Mouse (Mus musculus) heart, embryonic 14.5 days (tissue): ENCODE measurements around the gene G2e3. TPM values are rescaled to one million over a fixed set of nuclear protein-coding genes. Genes with fewer than 3 reads are reported as not detected.

Experiments
- ATAC-seq: fragments of 200-750 bp; cut with Nextera tagmentation; 2 replicates; pipeline ENCODE4 v1.8.0; 2017; ENCODE audit warnings: low read depth, moderate TSS enrichment; ENCODE audit not compliant: insufficient number of reproducible peaks, insufficient read depth, low FRiP score
- H3K27ac ChIP-seq, 2 experiments: fragments of 200-500 bp in 1 of 2; fragments of 300-500 bp in 1 of 2; sonication (generic) in 1 of 2; replicated peaks in 1 of 2; 2 replicates each; pipeline ENCODE4 v1.5.1; 2012 to 2014; ENCODE audit warnings: low read depth in 2 of 2, low read length in 2 of 2, control low read depth in 1 of 2, mild to moderate bottlenecking in 1 of 2, mixed read lengths in 1 of 2; ENCODE audit not compliant: control insufficient read depth in 1 of 2, insufficient read depth in 1 of 2
- H3K27me3 ChIP-seq: fragments of 300-500 bp; sonication (generic); 2 replicates; pipeline ENCODE4 v1.6.1; 2014; ENCODE audit warnings: mild to moderate bottlenecking, low read length, control low read depth; ENCODE audit not compliant: control insufficient read depth, insufficient read depth
- H3K36me3 ChIP-seq: fragments of 300-500 bp; sonication (generic); 2 replicates; pipeline ENCODE4 v1.6.1; 2014; ENCODE audit warnings: mild to moderate bottlenecking, control low read depth, low read length, mixed read lengths; ENCODE audit not compliant: control insufficient read depth, insufficient read depth
- H3K4me1 ChIP-seq, 2 experiments: fragments of 200-500 bp in 1 of 2; fragments of 300-500 bp in 1 of 2; sonication (generic) in 1 of 2; 2 replicates each; pipeline ENCODE4 v1.6.1; 2012 to 2014; ENCODE audit warnings: low read length in 2 of 2, control low read depth in 1 of 2, mixed read lengths in 1 of 2; ENCODE audit not compliant: control insufficient read depth in 2 of 2, insufficient read depth in 2 of 2
- H3K4me2 ChIP-seq: fragments of 300-500 bp; sonication (generic); 2 replicates; pipeline ENCODE4 v1.6.1; 2014; ENCODE audit warnings: mild to moderate bottlenecking, low read length
- H3K4me3 ChIP-seq, 2 experiments: fragments of 200-500 bp in 1 of 2; fragments of 300-500 bp in 1 of 2; sonication (generic) in 1 of 2; 2 replicates each; pipeline ENCODE4 v1.5.1; 2012 to 2014; ENCODE audit warnings: low read length in 2 of 2, mild to moderate bottlenecking in 2 of 2, control low read depth in 1 of 2, low read depth in 1 of 2, moderate library complexity in 1 of 2; ENCODE audit not compliant: control insufficient read depth in 1 of 2, insufficient read depth in 1 of 2
- H3K9ac ChIP-seq: fragments of 300-500 bp; sonication (generic); 2 replicates; pipeline ENCODE4 v1.6.1; 2014; ENCODE audit warnings: mild to moderate bottlenecking, low read length
- H3K9me3 ChIP-seq: fragments of 300-500 bp; sonication (generic); 2 replicates; pipeline ENCODE4 v1.6.1; 2016; ENCODE audit warnings: low read length, control low read depth; ENCODE audit not compliant: control insufficient read depth
- WGBS: fragments of 180-500 bp; shearing (Covaris S2); extraction: QIAGEN DNeasy Blood & Tissue Kit; methylation state at CpG from one replicate; pipeline ENCODE4 v1.1.7; 2014; 5-methylcytosine and 5-hydroxymethylcytosine counted together
- polyA plus RNA-seq: library from polyadenylated mRNA; unstranded; fragments of >200 nt; fragmentation: Nextera tagmentation; extraction: Ambion mirVana; gene quantifications from 2 replicates; pipeline ENCODE4 v1.2.1, GENCODE M21; 2014

The G2e3 gene
- polyA plus RNA-seq, 1 experiment from 2014 or later: 20.2 TPM

DNA sequence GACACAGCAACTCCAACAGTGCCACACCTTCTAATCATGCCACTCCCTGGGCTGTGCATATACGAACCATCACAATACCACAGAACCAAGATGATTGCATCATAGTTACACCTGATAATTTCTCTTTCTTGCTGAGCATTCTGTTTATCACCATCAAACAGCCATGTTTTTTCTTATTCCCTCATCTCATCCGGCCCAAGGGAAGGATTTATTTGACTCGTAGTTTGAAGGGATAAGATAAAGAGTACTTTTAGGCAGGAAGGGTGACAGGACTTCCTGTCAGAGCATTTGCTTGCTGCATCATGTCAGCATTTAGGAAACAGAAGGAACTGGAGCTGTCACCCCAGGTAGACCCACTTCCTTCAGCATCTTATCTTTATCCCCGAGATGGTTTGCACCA lies 63.5 kb downstream of the G2e3 start:
- WGBS: 64% methylated on average over 4 of the region's 4 CpGs
- H3K36me3 ChIP-seq: peaks cover 68% of the 10 kb centered on the region

More for the DNA sequence above, 63.5 kb downstream of the G2e3 start:
- no peak for ATAC-seq
- Histone ChIP-seq H3K4me1 (no peaks in the 10 kb centered on the region), H3K27me3 (no peaks in the 10 kb centered on the region), H3K27ac (no peak overlapping the region), H3K4me3 (no peak overlapping the region), H3K9ac (no peak overlapping the region), H3K4me2 (no peak overlapping the region), H3K9me3 (no peaks in the 10 kb centered on the region)

Other genes with a start within 250 kb of the G2e3 start
- 66.1 and 68.7 TPM in 2 replicates for gene Scfd1, start 29.4 kb downstream of the G2e3 start, polyA plus RNA-seq
- gene Coch, start 245.3 kb downstream of the G2e3 start, polyA plus RNA-seq: 1.1 and 1.2 TPM in 2 replicates